Mouse (Mus musculus): ENCODE data around the gene Arhgap42. TPM values are rescaled to one million over a fixed set of nuclear protein-coding genes. Genes with fewer than 3 reads are reported as not detected.

The Arhgap42 gene
- polyA plus RNA-seq (2015; fragmentation: Nextera tagmentation; extraction: Ambion mirVana) = 5.3 and 6.0 TPM in 2 replicates

DNA sequence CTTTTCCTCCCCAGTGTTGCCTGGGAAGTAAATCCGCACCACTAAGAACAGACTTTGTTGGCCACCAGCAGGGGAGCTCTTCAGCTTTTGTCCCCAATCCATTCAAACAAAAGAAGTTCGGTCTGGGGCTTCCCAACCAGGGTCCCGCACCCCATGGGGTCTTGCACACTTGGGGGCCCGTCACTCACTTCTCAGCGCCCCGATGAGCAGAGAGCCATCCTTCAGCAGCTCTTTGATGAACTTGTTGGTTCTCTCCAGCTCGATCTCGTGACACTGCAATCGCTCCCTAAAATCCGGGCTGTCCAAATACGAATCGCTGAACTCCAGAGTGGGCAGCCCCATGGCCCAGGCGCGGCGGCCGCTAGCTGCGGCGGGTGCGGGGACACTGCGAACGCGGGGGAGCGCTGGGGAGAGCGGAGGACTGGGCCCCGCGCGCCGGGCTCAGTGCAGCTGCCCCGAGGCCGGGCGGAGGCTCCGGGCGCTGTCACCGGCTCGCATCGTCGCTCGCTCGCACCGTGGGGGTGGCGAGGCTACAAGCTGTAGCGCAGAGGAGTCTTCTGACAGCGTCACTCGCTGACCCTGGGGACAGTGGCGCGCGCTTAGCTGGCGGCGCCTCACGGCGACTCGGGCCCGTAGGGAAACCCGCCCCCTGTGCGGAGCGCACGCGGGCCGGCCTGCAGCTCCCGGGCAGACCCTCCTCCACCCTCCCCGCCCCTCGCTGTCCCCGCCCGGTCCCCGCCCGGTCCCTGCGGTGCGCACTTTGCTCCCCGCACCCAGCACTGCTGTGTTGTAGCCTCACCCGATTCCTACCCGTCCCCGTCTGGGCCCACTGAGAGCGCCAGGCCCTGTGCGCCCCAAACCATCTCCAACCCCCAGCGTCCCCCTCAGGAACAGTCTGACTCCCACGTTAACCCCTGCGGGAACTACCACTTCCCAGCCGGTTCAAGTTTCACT lies at the start of gene Arhgap42:
Arhgap42 (minus strand) TSS at position 664 of the 954 bp plus-strand sequence.

DNA sequence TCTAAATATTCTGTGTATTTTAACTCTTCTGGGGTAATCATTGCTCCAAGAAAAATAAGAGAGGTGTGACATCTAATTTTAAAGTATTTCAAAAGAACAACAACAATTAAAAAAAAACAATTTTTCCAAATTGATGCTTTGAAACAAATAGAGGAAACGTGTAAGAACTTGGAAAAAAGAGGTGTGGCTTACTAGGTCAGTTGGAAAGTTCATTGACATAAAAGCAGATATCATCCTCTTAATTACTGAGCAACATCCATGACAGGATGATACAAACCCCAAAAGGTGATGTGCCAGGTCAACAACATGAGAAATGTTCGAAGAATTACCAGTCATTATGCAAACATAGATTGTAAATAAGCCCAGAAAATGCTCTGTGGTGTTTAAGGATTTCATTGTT lies 267.4 kb downstream of the Arhgap42 start, which contains the start of gene Gm16485:
Gm16485 (plus strand) TSS at position 301 of the 400 bp plus-strand sequence.

